ENCODE assay signal across 12 mouse cellular contexts in the genomic region with DNA sequence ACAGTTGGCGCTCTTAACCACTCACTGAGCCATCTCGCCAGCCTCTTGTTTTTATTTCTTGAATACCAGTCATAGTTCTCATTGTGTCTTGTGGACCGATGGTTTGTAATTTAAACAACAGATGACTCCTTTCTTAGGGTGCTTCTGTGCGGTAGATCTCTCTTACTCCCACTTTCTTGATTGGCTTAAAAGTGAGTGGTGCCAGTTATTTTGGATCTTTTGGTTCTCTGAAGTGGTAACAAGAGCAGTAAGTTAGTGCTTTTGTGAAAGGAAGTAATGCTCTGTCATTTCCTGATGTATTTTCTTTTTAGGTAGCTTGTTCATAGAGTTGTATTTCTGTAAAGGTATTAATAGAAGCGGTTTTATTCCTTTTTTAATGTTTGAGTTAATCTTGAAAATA.
"Had no signal": no experiment of that assay in that cellular context is flagged by ENCODE, and none has a peak within 500 bp of the region (broad histone marks: within the 10 kb centered on the region; RNA-seq: fewer than 3 reads in every experiment).

No protein-coding gene starts in this region.

- H3K27ac ChIP-seq: limb, embryonic 15.5 days; liver, embryonic 12.5 days; midbrain, embryonic 12.5 days; stomach, embryonic 15.5 days had no signal

- DNase-seq: kidney, adult 8-10 months; kidney, postnatal 25 days; layer of hippocampus, postnatal 36 days; right cerebral cortex, adult 18-20 months; right cerebral cortex, postnatal 25 days; thymus, postnatal 14 days had no signal

- H3K27me3 ChIP-seq: limb, embryonic 15.5 days; liver, embryonic 12.5 days; midbrain, embryonic 12.5 days; stomach, embryonic 15.5 days had no signal

- H3K4me3 ChIP-seq: limb, embryonic 15.5 days; liver, embryonic 12.5 days; midbrain, embryonic 12.5 days; stomach, embryonic 15.5 days had no signal

- H3K36me3 ChIP-seq: limb, embryonic 15.5 days; liver, embryonic 12.5 days; midbrain, embryonic 12.5 days; stomach, embryonic 15.5 days had no signal

- ATAC-seq: intestine, postnatal 0 days; liver, embryonic 12.5 days; midbrain, embryonic 16.5 days had no signal

- H3K4me2 ChIP-seq: limb, embryonic 15.5 days; liver, embryonic 12.5 days; midbrain, embryonic 12.5 days; stomach, embryonic 15.5 days had no signal

- H3K4me1 ChIP-seq: stomach, embryonic 15.5 days had no signal

- H3K9ac ChIP-seq: limb, embryonic 15.5 days; liver, embryonic 12.5 days; midbrain, embryonic 12.5 days; stomach, embryonic 15.5 days had no signal

- H3K9me3 ChIP-seq: limb, embryonic 15.5 days; liver, embryonic 12.5 days; midbrain, embryonic 12.5 days; stomach, embryonic 15.5 days had no signal
